Mouse (Mus musculus): ENCODE measurements around the gene Gpc6. TPM values are rescaled to one million over a fixed set of nuclear protein-coding genes. Genes with fewer than 3 reads are reported as not detected.

The Gpc6 gene
- polyA plus RNA-seq, 1 experiment, result 1.4 TPM

DNA sequence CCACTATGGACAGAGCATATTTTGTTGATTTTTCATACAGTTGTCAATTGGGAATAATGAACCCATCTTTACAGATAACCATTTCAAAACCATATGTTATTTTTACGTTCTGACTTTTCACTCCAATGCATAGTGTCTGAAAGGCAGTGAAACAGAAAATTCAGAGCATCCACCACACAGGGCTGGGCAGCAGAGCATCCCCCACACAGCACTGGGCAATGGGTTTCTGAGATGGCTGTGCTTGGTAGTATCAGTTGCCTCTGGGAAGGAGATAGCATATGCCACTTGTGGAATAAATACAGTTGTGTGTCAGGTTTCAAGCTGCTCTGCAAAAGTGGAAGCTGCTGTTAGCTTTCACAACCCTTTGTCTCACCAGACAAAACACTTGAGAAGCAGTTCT is 75.3 kb downstream of the Gpc6 start:
- Histone ChIP-seq H3K27ac (replicated peaks; ENCODE audit: low read depth, low read length) (no peak overlapping the region), H3K4me1 (ENCODE audit: control insufficient read depth, insufficient read depth, insufficient read length, low read length) (no peaks in the 10 kb centered on the region), H3K4me3 (ENCODE audit: insufficient read depth, low read depth, low read length) (no peak overlapping the region)

DNA sequence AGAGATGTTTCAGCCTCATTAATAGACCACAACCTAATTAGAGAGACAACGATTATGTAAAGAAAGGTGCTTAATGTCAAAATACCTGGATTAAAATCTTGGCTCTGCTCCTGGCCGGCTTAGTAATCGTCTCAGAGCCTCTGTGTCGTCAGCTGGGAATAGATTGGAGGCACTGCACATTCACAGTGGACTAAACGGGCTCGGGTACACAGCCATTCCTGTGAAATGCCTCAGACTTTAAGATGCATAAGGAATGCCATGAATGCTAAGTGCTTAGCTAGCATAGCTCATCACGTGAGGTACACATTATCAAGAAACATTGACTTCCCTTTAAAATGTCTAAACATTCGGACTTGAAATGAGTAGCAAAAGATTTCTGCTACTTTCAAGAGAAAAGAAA is 77.2 kb downstream of the Gpc6 start:
- Histone ChIP-seq H3K27ac (replicated peaks; ENCODE audit: low read depth, low read length) (no peak overlapping the region), H3K4me3 (ENCODE audit: insufficient read depth, low read depth, low read length) (no peak overlapping the region), H3K4me1 (ENCODE audit: control insufficient read depth, insufficient read depth, insufficient read length, low read length) (no peaks in the 10 kb centered on the region)

DNA sequence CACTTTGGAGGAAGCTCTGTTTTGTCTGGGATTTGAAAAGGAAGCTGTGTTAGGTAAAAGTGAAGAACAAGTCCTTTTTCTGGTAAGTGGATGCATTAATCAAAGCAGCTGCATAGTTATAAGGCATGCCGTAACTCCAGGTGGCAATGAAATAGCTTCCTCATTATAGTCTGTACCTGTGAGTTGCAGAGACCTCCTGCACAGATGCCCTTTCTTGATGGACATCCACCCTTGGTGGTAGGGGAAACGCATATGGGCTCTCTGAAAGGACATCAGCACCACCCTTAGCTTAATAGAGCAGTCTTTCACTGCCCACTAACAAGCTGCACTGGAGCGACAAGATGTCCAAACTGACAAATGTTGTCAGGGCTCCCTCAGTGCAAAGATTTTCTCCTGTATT is 83.7 kb downstream of the Gpc6 start:
- no peaks in the 10 kb centered on the region for H3K4me1 ChIP-seq (ENCODE audit: control insufficient read depth, insufficient read depth, insufficient read length, low read length)
- H3K4me3 ChIP-seq (ENCODE audit: insufficient read depth, low read depth, low read length), result no peak overlapping the region
- H3K27ac ChIP-seq (replicated peaks; ENCODE audit: low read depth, low read length), result no peak overlapping the region

- H3K4me1 ChIP-seq (ENCODE audit: control insufficient read depth, insufficient read depth, insufficient read length, low read length), result no peaks in the 10 kb centered on the region
- no peak overlapping the region for H3K4me3 ChIP-seq (ENCODE audit: insufficient read depth, low read depth, low read length)
- H3K27ac ChIP-seq (replicated peaks; ENCODE audit: low read depth, low read length), result no peak overlapping the region
These were observed 87.9 kb downstream of the Gpc6 start for GRCm38 (mm10) chr14:117012969-117013368.

GRCm38 (mm10) chr14:117013554-117014117 is 88.5 kb downstream of the Gpc6 start:
- Histone ChIP-seq H3K4me3 (ENCODE audit: insufficient read depth, low read depth, low read length) (no peak overlapping the region), H3K27ac (replicated peaks; ENCODE audit: low read depth, low read length) (no peak overlapping the region), H3K4me1 (ENCODE audit: control insufficient read depth, insufficient read depth, insufficient read length, low read length) (no peaks in the 10 kb centered on the region)

DNA sequence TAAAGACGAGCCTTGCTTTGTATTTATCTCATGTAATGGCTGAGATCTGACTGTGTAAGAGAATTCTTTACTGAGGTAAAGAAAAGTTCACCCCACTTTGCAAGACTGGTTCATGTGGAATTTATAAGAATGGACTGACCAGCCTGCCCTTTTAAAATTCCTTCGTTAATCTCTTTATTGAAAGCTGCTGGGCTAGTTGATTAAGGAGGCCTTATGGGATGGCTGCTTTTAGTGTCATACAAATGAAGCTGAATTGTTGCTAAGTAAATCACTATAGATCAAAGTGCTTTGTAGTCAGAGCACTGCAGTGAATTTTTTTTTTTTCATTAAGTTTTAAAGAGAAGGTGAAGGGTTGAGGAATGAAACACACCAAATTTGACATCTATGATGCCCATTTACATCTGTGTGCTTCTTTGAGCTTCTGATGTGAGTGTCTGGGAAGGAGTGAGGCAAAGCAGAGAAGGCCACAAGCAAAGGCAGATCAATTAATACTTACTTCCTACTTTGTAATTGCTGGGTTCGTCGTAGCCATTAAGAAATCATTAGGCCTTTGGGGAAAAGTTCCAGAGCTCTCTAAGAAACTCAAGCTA is 90.3 kb downstream of the Gpc6 start:
- no peaks in the 10 kb centered on the region for H3K4me1 ChIP-seq (ENCODE audit: control insufficient read depth, insufficient read depth, insufficient read length, low read length)
- H3K27ac ChIP-seq (replicated peaks; ENCODE audit: low read depth, low read length), result no peak overlapping the region
- H3K4me3 ChIP-seq (ENCODE audit: insufficient read depth, low read depth, low read length), result no peak overlapping the region

DNA sequence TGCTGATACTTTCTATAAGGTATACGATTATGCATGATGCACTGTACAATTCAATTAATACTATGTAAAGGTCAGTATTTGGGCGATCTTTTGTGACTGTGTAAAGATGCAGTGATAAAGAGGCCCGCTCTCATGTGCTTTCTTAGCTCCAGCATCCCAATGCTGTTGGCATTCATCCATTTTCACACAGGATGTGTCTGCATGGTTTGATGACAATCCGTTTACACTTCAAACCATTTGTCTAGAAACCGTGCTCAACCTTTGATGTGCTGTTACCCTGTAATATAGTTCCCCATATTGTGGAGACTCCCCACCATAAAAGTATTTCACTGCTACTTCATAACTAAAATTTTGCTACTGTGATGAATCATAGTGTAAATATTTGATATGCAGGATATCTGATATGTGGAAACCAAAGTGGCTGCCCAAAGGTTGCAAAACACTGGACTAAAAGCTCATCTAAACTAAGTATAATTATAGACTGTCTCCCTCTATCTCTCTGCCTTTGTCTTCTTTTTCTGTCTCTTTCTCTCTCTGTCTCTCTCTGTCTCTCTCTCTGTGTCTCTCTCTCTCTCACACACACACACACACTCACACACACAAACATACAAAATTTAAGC is 97.2 kb downstream of the Gpc6 start:
- no peak overlapping the region for H3K27ac ChIP-seq (replicated peaks; ENCODE audit: low read depth, low read length)

GRCm38 (mm10) chr14:117034146-117034545 is 109.0 kb downstream of the Gpc6 start:
- no peak overlapping the region for H3K27ac ChIP-seq (replicated peaks; ENCODE audit: low read depth, low read length)
- H3K4me3 ChIP-seq (ENCODE audit: insufficient read depth, low read depth, low read length), result no peak overlapping the region
- H3K4me1 ChIP-seq (ENCODE audit: control insufficient read depth, insufficient read depth, insufficient read length, low read length), result no peaks in the 10 kb centered on the region

More for the DNA sequence above, 97.2 kb downstream of the Gpc6 start:
- Histone ChIP-seq H3K4me3 (ENCODE audit: insufficient read depth, low read depth, low read length) (no peak overlapping the region), H3K4me1 (ENCODE audit: control insufficient read depth, insufficient read depth, insufficient read length, low read length) (no peaks in the 10 kb centered on the region)

DNA sequence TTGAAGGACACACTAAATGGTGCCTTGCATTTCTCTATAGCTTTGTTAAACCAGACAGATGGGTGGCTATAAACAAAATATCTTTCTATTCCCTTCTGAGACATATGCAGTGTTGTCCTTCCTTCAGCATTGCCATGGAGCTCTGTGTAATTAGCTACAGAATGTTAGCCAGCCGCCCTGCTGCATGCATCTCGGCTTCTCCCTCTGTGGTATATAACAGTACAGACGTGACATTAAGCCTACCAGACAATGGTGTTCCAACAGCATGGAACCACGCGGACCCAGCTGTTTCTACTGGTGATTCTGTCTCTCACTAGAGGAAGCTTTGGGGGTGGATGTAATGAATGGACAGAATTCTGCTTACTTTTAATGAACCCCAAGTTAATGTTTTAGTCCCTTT is 115.9 kb downstream of the Gpc6 start:
- Histone ChIP-seq H3K27ac (replicated peaks; ENCODE audit: low read depth, low read length) (no peak overlapping the region), H3K4me1 (ENCODE audit: control insufficient read depth, insufficient read depth, insufficient read length, low read length) (no peaks in the 10 kb centered on the region), H3K4me3 (ENCODE audit: insufficient read depth, low read depth, low read length) (no peak overlapping the region)

GRCm38 (mm10) chr14:117048951-117049350 is 123.8 kb downstream of the Gpc6 start:
- no peak overlapping the region for H3K27ac ChIP-seq (replicated peaks; ENCODE audit: low read depth, low read length)
- no peaks in the 10 kb centered on the region for H3K4me1 ChIP-seq (ENCODE audit: control insufficient read depth, insufficient read depth, insufficient read length, low read length)
- H3K4me3 ChIP-seq (ENCODE audit: insufficient read depth, low read depth, low read length), result no peak overlapping the region

- H3K4me3 ChIP-seq (ENCODE audit: insufficient read depth, low read depth, low read length), result no peak overlapping the region
These were observed 125.8 kb downstream of the Gpc6 start for GRCm38 (mm10) chr14:117050877-117051276.

GRCm38 (mm10) chr14:117053361-117053760 is 128.2 kb downstream of the Gpc6 start:
- no peak overlapping the region for H3K27ac ChIP-seq (replicated peaks; ENCODE audit: low read depth, low read length)
- no peak overlapping the region for H3K4me3 ChIP-seq (ENCODE audit: insufficient read depth, low read depth, low read length)
- H3K4me1 ChIP-seq (ENCODE audit: control insufficient read depth, insufficient read depth, insufficient read length, low read length), result no peaks in the 10 kb centered on the region

More at GRCm38 (mm10) chr14:117050877-117051276, 125.8 kb downstream of the Gpc6 start:
- Histone ChIP-seq H3K4me1 (ENCODE audit: control insufficient read depth, insufficient read depth, insufficient read length, low read length) (no peaks in the 10 kb centered on the region), H3K27ac (replicated peaks; ENCODE audit: low read depth, low read length) (no peak overlapping the region)

DNA sequence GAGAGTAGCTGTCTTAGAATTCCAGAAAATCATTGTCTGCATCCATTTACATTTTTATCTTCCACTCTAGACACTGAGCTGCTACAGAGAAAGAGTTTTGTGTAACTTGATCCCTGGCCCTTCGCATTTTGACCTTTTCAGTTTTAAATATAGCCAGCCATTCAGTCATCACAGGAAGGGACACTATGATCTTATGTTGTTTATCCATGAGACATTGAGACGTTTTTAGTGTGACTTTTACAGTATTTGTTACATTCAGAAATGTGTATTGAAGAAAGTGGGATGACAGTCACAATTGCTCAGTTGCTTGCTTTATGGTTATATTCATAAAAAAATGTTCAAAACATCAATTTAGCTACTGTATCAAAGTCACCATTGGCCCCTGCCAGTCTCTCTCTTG is 130.0 kb downstream of the Gpc6 start:
- Histone ChIP-seq H3K27ac (replicated peaks; ENCODE audit: low read depth, low read length) (no peak overlapping the region), H3K4me1 (ENCODE audit: control insufficient read depth, insufficient read depth, insufficient read length, low read length) (no peaks in the 10 kb centered on the region), H3K4me3 (ENCODE audit: insufficient read depth, low read depth, low read length) (no peak overlapping the region)

- H3K4me1 ChIP-seq (ENCODE audit: control insufficient read depth, insufficient read depth, insufficient read length, low read length), result no peaks in the 10 kb centered on the region
- no peak overlapping the region for H3K4me3 ChIP-seq (ENCODE audit: insufficient read depth, low read depth, low read length)
- no peak overlapping the region for H3K27ac ChIP-seq (replicated peaks; ENCODE audit: low read depth, low read length)
These were observed 136.0 kb downstream of the Gpc6 start for GRCm38 (mm10) chr14:117061078-117061477.

GRCm38 (mm10) chr14:117061527-117061926 is 136.4 kb downstream of the Gpc6 start:
- no peak overlapping the region for H3K27ac ChIP-seq (replicated peaks; ENCODE audit: low read depth, low read length)
- H3K4me1 ChIP-seq (ENCODE audit: control insufficient read depth, insufficient read depth, insufficient read length, low read length), result no peaks in the 10 kb centered on the region
- no peak overlapping the region for H3K4me3 ChIP-seq (ENCODE audit: insufficient read depth, low read depth, low read length)

- Histone ChIP-seq H3K4me1 (ENCODE audit: control insufficient read depth, insufficient read depth, insufficient read length, low read length) (no peaks in the 10 kb centered on the region), H3K4me3 (ENCODE audit: insufficient read depth, low read depth, low read length) (no peak overlapping the region), H3K27ac (replicated peaks; ENCODE audit: low read depth, low read length) (no peak overlapping the region)
These were observed 143.1 kb downstream of the Gpc6 start for GRCm38 (mm10) chr14:117068179-117068578.
